Mouse (Mus musculus) embryonic facial prominence, embryonic 11.5 days (tissue): ENCODE measurements at regions not wholly inside any gene's neighbourhood (a gene's known extent, or its start where the extent isn't known, plus 50 kb on each side); places are given as distances from the start of the nearest gene placed in this dataset.

ENCODE experiments used
- ATAC-seq: fragments of 200-750 bp; cut with Nextera tagmentation; replicated peaks from 2 replicates; pipeline ENCODE4 v1.8.0; 2017; ENCODE audit warnings: low read depth; ENCODE audit not compliant: insufficient number of reproducible peaks, low FRiP score, low TSS enrichment
- DNase-seq: peaks from one replicate; pipeline ENCODE4 v3.0.0-alpha.2; 2015; ENCODE audit warnings: low spot score
- H3K27ac ChIP-seq: fragments of 300-500 bp; sonication (generic); replicated peaks from 2 replicates; pipeline ENCODE4 v1.5.1; 2014; ENCODE audit warnings: mild to moderate bottlenecking, low read depth, low read length, control low read depth
- H3K27me3 ChIP-seq: fragments of 300-500 bp; sonication (generic); 2 replicates; pipeline ENCODE4 v1.6.1; 2014; ENCODE audit warnings: mild to moderate bottlenecking, low read length, moderate library complexity, mixed read lengths; ENCODE audit not compliant: control insufficient read depth, insufficient read depth
- H3K36me3 ChIP-seq: fragments of 300-500 bp; sonication (generic); replicated peaks from 2 replicates; pipeline ENCODE4 v1.6.1; 2014; ENCODE audit warnings: low read depth, mild to moderate bottlenecking, low read length, moderate library complexity, mixed read lengths; ENCODE audit not compliant: control insufficient read depth, insufficient read depth
- H3K4me1 ChIP-seq: fragments of 300-500 bp; sonication (generic); 2 replicates; pipeline ENCODE4 v1.6.1; 2014; ENCODE audit warnings: low read length, mixed read lengths; ENCODE audit not compliant: control insufficient read depth, insufficient read depth
- H3K4me2 ChIP-seq: fragments of 300-500 bp; sonication (generic); 2 replicates; pipeline ENCODE4 v1.6.1; 2014; ENCODE audit warnings: low read depth, mild to moderate bottlenecking, control low read depth, low read length, moderate library complexity
- H3K4me3 ChIP-seq: fragments of 300-500 bp; sonication (generic); 2 replicates; pipeline ENCODE4 v1.5.1; 2014; ENCODE audit warnings: low read depth, low read length, control low read depth
- H3K9ac ChIP-seq: fragments of 300-500 bp; sonication (generic); replicated peaks from 2 replicates; pipeline ENCODE4 v1.6.1; 2014; ENCODE audit warnings: mild to moderate bottlenecking, control low read depth, low read length
- H3K9me3 ChIP-seq: fragments of 300-500 bp; sonication (generic); replicated peaks from 2 replicates; pipeline ENCODE4 v1.6.1; 2016; ENCODE audit warnings: mild to moderate bottlenecking, low read length, inconsistent platforms, mixed read lengths; ENCODE audit not compliant: control insufficient read depth
- WGBS: fragments of 180-500 bp; shearing (Covaris S2); extraction: QIAGEN DNeasy Blood & Tissue Kit; methylation state at CpG from one replicate; pipeline ENCODE4 v1.1.7; 2014; 5-methylcytosine and 5-hydroxymethylcytosine counted together

- no peaks in the 10 kb centered on the region for H3K36me3 ChIP-seq
- no peak for DNase-seq
- no peak overlapping the region for H3K4me2 ChIP-seq
- 89% methylated on average over 4 of the region's 4 CpGs for WGBS
- H3K4me1 ChIP-seq = no peaks in the 10 kb centered on the region
- H3K27me3 ChIP-seq = no peaks in the 10 kb centered on the region
- no peak overlapping the region for H3K9ac ChIP-seq
- H3K9me3 ChIP-seq = no peaks in the 10 kb centered on the region
- ATAC-seq = no peak
- H3K4me3 ChIP-seq = no peak overlapping the region
- no peak overlapping the region for H3K27ac ChIP-seq
These were observed 62.4 kb upstream of the Lypd6 start for GRCm38 (mm10) chr2:50003866-50004265.

GRCm38 (mm10) chr2:50004674-50005527 lies 61.3 kb upstream of the Lypd6 start:
- WGBS = 46% methylated on average over 11 of the region's 11 CpGs
- Histone ChIP-seq H3K4me1 (no peaks in the 10 kb centered on the region), H3K9ac (no peak overlapping the region), H3K27me3 (no peaks in the 10 kb centered on the region), H3K27ac (no peak overlapping the region), H3K4me3 (no peak overlapping the region), H3K9me3 (no peaks in the 10 kb centered on the region), H3K36me3 (no peaks in the 10 kb centered on the region), H3K4me2 (no peak overlapping the region)
- ATAC-seq = no peak
- DNase-seq = no peak

- no peak overlapping the region for H3K9ac ChIP-seq
- H3K4me2 ChIP-seq = no peak overlapping the region
- ATAC-seq (no peak), DNase-seq (no peak)
- H3K4me1 ChIP-seq = no peaks in the 10 kb centered on the region
- H3K27me3 ChIP-seq = no peaks in the 10 kb centered on the region
- no peaks in the 10 kb centered on the region for H3K36me3 ChIP-seq
- no peak overlapping the region for H3K4me3 ChIP-seq
- H3K27ac ChIP-seq = no peak overlapping the region
- 54% methylated on average over 5 of the region's 5 CpGs for WGBS
- H3K9me3 ChIP-seq = no peaks in the 10 kb centered on the region
These were observed 57.9 kb upstream of the Lypd6 start for GRCm38 (mm10) chr2:50008282-50008681.

GRCm38 (mm10) chr2:50010409-50010808 lies 55.8 kb upstream of the Lypd6 start:
- ATAC-seq (no peak), DNase-seq (peak; percentile 14)
- Histone ChIP-seq H3K4me1 (no peaks in the 10 kb centered on the region), H3K4me3 (no peak overlapping the region), H3K9ac (no peak overlapping the region), H3K27me3 (no peaks in the 10 kb centered on the region), H3K27ac (no peak overlapping the region), H3K9me3 (no peaks in the 10 kb centered on the region), H3K36me3 (no peaks in the 10 kb centered on the region), H3K4me2 (no peak overlapping the region)
- WGBS = 38% methylated on average over 1 of the region's 1 CpGs

- Histone ChIP-seq H3K27ac (no peak overlapping the region), H3K9me3 (no peaks in the 10 kb centered on the region), H3K36me3 (no peaks in the 10 kb centered on the region), H3K27me3 (no peaks in the 10 kb centered on the region), H3K4me2 (no peak overlapping the region), H3K9ac (no peak overlapping the region), H3K4me1 (no peaks in the 10 kb centered on the region), H3K4me3 (no peak overlapping the region)
- DNase-seq (no peak), ATAC-seq (no peak)
- WGBS = 94% methylated on average over 3 of the region's 3 CpGs
These were observed 53.9 kb upstream of the Lypd6 start for GRCm38 (mm10) chr2:50012303-50012702.

- no peak for ATAC-seq
- DNase-seq = no peak
- Histone ChIP-seq H3K27ac (no peak overlapping the region), H3K4me3 (no peak overlapping the region), H3K9ac (no peak overlapping the region), H3K36me3 (no peaks in the 10 kb centered on the region), H3K4me1 (no peaks in the 10 kb centered on the region), H3K4me2 (no peak overlapping the region), H3K9me3 (no peaks in the 10 kb centered on the region), H3K27me3 (no peaks in the 10 kb centered on the region)
- WGBS = 83% methylated on average over 6 of the region's 6 CpGs
These were observed 53.0 kb upstream of the Lypd6 start for GRCm38 (mm10) chr2:50013248-50013647.

- no peaks in the 10 kb centered on the region for H3K4me1 ChIP-seq
- no peaks in the 10 kb centered on the region for H3K36me3 ChIP-seq
- no peaks in the 10 kb centered on the region for H3K9me3 ChIP-seq
- H3K4me2 ChIP-seq = no peak overlapping the region
- no peak overlapping the region for H3K9ac ChIP-seq
- no peak overlapping the region for H3K27ac ChIP-seq
- no peaks in the 10 kb centered on the region for H3K27me3 ChIP-seq
- WGBS = 85% methylated on average over 5 of the region's 5 CpGs
- no peak overlapping the region for H3K4me3 ChIP-seq
- no peak for ATAC-seq
- DNase-seq = no peak
These were observed 52.3 kb upstream of the Lypd6 start for GRCm38 (mm10) chr2:50013882-50014281.

GRCm38 (mm10) chr2:50014683-50015082 lies 51.5 kb upstream of the Lypd6 start:
- Histone ChIP-seq H3K9me3 (no peaks in the 10 kb centered on the region), H3K4me3 (no peak overlapping the region), H3K9ac (no peak overlapping the region), H3K27me3 (no peaks in the 10 kb centered on the region), H3K27ac (no peak overlapping the region), H3K4me1 (no peaks in the 10 kb centered on the region), H3K36me3 (no peaks in the 10 kb centered on the region), H3K4me2 (no peak overlapping the region)
- DNase-seq = no peak
- ATAC-seq = no peak
- 75% methylated on average over 2 of the region's 2 CpGs for WGBS
